Mouse (Mus musculus) hindbrain, embryonic 12.5 days (tissue): ENCODE data around the gene Pigs. TPM values are rescaled to one million over a fixed set of nuclear protein-coding genes. Genes with fewer than 3 reads are reported as not detected.

ENCODE experiments used
- ATAC-seq: fragments of 200-750 bp; cut with Nextera tagmentation; 2 replicates; pipeline ENCODE4 v1.8.0; 2017; ENCODE audit warnings: moderate TSS enrichment; ENCODE audit not compliant: low FRiP score
- H3K27ac ChIP-seq: fragments of 300-500 bp; sonication (generic); 2 replicates; pipeline ENCODE4 v1.5.1; 2016; ENCODE audit warnings: mild to moderate bottlenecking
- H3K27me3 ChIP-seq: fragments of 300-500 bp; sonication (generic); 2 replicates; pipeline ENCODE4 v1.6.1; 2016; ENCODE audit warnings: mild to moderate bottlenecking
- H3K36me3 ChIP-seq: fragments of 300-500 bp; sonication (generic); 2 replicates; pipeline ENCODE4 v1.6.1; 2016; ENCODE audit warnings: mild to moderate bottlenecking
- H3K4me1 ChIP-seq: fragments of 300-500 bp; sonication (generic); 2 replicates; pipeline ENCODE4 v1.6.1; 2016
- H3K4me2 ChIP-seq: fragments of 300-500 bp; sonication (generic); replicated peaks from 2 replicates; pipeline ENCODE4 v1.6.1; 2016; ENCODE audit warnings: mild to moderate bottlenecking
- H3K4me3 ChIP-seq: fragments of 300-500 bp; sonication (generic); 2 replicates; pipeline ENCODE4 v1.5.1; 2016; ENCODE audit warnings: mild to moderate bottlenecking
- H3K9ac ChIP-seq: fragments of 300-500 bp; sonication (generic); 2 replicates; pipeline ENCODE4 v1.6.1; 2016; ENCODE audit warnings: mild to moderate bottlenecking, moderate library complexity
- H3K9me3 ChIP-seq: fragments of 300-500 bp; sonication (generic); replicated peaks from 2 replicates; pipeline ENCODE4 v1.6.1; 2016; ENCODE audit warnings: mild to moderate bottlenecking
- WGBS: fragments of 180-500 bp; shearing (Covaris S2); methylation state at CpG from one replicate; pipeline ENCODE4 v1.1.7; 2016; 5-methylcytosine and 5-hydroxymethylcytosine counted together
- polyA plus RNA-seq: library from polyadenylated mRNA; unstranded; fragments of >200 nt; fragmentation: Nextera tagmentation; extraction: Ambion mirVana; gene quantifications from 2 replicates; pipeline ENCODE4 v1.2.1, GENCODE M21; 2016

The Pigs gene
- polyA plus RNA-seq, 1 experiment from 2014 or later = 76.9 TPM

DNA sequence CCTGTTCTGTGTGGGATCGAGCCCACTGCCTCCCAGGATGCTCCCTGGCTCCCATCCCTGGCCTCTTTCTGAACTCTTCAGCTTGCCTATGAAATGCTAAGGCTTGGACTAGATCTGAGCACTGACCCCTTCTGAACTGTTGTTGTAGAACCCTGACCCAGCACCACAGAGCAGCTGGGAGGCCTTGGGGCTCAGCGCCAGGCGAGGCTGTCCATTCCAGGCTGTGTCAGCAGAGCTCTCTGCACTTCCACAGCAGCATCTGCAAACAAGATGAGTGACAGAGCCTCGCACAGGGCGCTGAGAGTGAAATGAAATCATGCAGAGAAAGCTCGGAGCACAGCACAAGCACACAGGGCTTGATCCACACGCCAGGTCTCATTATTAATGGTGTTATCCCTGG is 44.4 kb downstream of the Pigs start:
- Histone ChIP-seq H3K36me3 (no peaks in the 10 kb centered on the region), H3K9me3 (no peaks in the 10 kb centered on the region), H3K4me1 (peaks cover 6% of the 10 kb centered on the region), H3K4me2 (no peak overlapping the region), H3K9ac (no peak overlapping the region), H3K27ac (no peak overlapping the region), H3K4me3 (no peak overlapping the region), H3K27me3 (no peaks in the 10 kb centered on the region)
- WGBS = 47% methylated on average over 7 of the region's 7 CpGs
- no peak for ATAC-seq

DNA sequence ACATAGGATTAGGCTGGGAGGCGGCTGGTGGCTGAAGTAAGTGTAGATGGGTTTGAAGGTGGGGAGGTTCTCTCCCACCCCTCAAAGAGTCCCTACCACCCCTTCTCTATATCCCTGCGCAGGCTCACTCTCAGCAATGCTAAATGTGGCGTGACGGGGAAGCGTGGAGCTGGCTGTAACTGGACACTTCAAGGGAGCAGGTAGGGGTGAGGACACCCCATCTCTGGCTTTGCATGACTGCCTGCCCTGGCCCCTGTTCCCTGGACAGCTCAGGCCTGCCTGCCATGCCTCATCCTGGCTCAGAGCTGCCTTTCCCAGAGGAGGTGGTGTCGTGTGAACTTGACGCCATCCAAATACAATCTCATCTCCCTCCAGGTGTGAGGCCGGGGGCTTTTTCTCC is 45.9 kb downstream of the Pigs start:
- peaks cover 6% of the 10 kb centered on the region for H3K4me1 ChIP-seq

DNA sequence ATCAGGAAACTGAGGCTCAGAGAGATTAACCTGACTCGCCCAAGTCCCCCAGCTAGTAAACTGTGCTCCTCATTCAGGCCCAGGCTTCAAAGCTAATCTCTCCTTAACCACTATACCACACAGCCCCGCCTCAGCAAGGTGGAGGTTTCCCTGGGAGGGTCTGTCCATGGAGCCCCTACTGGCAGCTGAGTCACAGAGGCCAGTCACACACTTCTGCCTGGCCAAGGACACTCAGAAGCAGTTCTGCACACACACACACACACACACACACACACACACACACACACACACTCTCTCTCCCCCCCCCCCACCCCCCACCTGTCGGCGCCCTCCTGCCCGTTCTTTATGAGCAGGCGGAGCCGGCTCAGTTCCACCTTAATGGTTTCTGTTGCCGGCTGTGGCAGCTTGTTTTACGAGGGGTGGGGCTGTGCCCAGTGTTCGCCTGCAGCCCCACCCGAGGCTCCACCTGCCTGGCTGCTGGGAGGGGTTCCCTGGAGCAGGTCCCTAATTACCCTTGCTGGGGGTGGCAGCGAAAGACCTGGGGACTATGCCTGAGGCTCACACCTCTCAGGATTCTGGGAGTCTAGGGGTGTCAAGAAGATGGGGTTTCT is 49.4 kb downstream of the Pigs start:
- no peak overlapping the region for H3K27ac ChIP-seq
- no peak overlapping the region for H3K4me2 ChIP-seq
- H3K36me3 ChIP-seq = no peaks in the 10 kb centered on the region
- WGBS = 56% methylated on average over 12 of the region's 12 CpGs
- no peak for ATAC-seq
- no peak overlapping the region for H3K4me3 ChIP-seq
- no peak overlapping the region for H3K9ac ChIP-seq
- H3K4me1 ChIP-seq = peaks cover 6% of the 10 kb centered on the region
- H3K9me3 ChIP-seq = no peaks in the 10 kb centered on the region
- H3K27me3 ChIP-seq = no peaks in the 10 kb centered on the region

More for the DNA sequence above, 45.9 kb downstream of the Pigs start:
- ATAC-seq = no peak
- 73% methylated on average over 8 of the region's 8 CpGs for WGBS
- Histone ChIP-seq H3K36me3 (no peaks in the 10 kb centered on the region), H3K27ac (no peak overlapping the region), H3K9me3 (no peaks in the 10 kb centered on the region), H3K4me2 (no peak overlapping the region), H3K27me3 (no peaks in the 10 kb centered on the region), H3K4me3 (no peak overlapping the region), H3K9ac (no peak overlapping the region)

DNA sequence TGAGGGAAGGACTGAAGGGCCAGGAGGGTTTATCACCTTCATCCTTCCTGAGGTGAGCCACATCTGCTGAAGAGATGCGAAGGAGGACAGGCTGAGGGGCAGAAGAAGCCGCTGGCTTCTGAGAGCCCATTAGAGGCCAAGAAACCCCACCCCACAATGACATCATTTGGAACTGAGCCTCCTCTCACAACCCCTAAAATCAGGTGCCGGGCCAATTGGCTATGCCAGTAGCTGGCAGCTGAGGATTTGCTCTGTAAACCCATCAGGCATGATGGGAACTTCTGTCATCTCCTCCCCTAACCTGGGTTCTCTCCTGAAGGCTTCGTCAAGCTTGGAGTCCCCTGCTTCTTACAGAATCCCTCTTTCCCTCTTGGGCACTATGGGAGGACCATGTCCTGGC is 52.1 kb downstream of the Pigs start:
- Histone ChIP-seq H3K4me3 (no peak overlapping the region), H3K9me3 (no peaks in the 10 kb centered on the region), H3K4me1 (peaks cover 5% of the 10 kb centered on the region; the same call in 1 of the 2 replicates), H3K9ac (no peak overlapping the region), H3K27me3 (no peaks in the 10 kb centered on the region), H3K36me3 (no peaks in the 10 kb centered on the region), H3K4me2 (no peak overlapping the region), H3K27ac (no peak overlapping the region)
- 82% methylated on average over 4 of the region's 4 CpGs for WGBS
- ATAC-seq = no peak

DNA sequence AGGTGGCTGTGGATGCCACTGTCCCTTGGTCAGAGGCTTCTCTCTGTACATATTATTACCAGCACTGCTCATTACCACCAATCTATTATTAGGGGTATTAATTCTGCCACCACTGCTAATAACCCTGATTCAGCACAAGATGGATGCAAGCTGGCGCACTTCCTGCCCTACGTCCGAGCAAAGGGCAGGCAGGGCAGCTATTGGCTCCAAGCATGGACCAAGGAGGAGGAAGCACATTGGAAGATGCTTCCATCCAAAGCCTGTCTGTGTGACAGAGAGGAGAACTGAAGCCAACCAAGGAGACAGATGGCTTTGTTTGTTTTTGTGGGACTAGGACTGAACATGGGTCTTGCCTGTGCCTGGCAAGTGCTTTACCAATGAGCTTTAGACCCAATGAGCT is 52.8 kb downstream of the Pigs start:
- no peaks in the 10 kb centered on the region for H3K27me3 ChIP-seq
- H3K4me1 ChIP-seq = peaks cover 5% of the 10 kb centered on the region; the same call in 1 of the 2 replicates
- WGBS = 89% methylated on average over 3 of the region's 3 CpGs
- H3K27ac ChIP-seq = no peak overlapping the region
- ATAC-seq = no peak
- no peak overlapping the region for H3K9ac ChIP-seq
- H3K4me3 ChIP-seq = no peak overlapping the region
- H3K9me3 ChIP-seq = no peaks in the 10 kb centered on the region
- H3K36me3 ChIP-seq = no peaks in the 10 kb centered on the region
- no peak overlapping the region for H3K4me2 ChIP-seq

DNA sequence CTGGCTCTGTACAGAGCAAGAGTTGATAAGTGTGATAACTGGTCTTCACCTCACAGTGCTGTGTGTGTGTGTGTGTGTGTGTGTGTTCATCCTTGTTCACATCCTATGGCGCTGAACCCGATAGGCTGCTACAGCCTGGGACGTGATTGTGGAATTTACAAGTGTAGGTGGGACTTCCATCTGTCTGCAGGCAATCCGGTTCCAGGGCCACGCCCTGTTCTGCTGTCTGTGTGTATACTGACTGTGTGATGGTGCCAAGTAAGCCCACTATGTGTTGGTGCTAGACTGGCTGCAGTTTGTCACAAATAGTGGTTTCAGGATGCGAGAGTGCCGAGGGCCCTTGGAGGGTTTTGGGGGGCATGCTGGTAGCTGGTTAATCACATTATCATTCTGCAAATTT is 54.1 kb downstream of the Pigs start:
- no peak for ATAC-seq
- H3K27me3 ChIP-seq = no peaks in the 10 kb centered on the region; the same call in 1 of the 2 replicates
- H3K27ac ChIP-seq = no peak overlapping the region
- no peak overlapping the region for H3K4me2 ChIP-seq
- H3K4me3 ChIP-seq = no peak overlapping the region
- peaks cover 5% of the 10 kb centered on the region; the same call in 1 of the 2 replicates for H3K4me1 ChIP-seq
- no peak overlapping the region for H3K9ac ChIP-seq
- no peaks in the 10 kb centered on the region for H3K9me3 ChIP-seq
- 82% methylated on average over 7 of the region's 7 CpGs for whole genome bisulfite sequencing
- H3K36me3 ChIP-seq = no peaks in the 10 kb centered on the region

DNA sequence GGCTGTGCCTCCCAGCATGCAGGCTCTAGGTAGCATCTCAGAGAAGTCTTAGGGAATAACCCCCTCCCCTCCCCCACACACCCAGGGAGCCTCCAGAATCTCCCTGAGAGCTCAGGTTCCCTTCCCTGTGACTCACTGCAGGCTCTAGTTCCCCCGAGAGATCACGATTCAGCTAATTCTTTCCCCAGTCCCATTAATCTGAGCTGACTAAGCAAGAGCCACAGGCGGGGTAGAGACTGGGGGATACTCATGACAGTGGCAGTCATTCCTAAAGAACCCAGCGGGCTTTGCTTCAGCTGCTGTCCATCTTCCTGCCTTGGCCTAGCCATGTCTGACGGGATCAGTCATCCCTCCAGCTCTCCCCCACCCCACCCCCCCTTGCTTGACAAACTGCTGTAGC is 54.5 kb downstream of the Pigs start:
- ATAC-seq = no peak
- Histone ChIP-seq H3K4me1 (peaks cover 5% of the 10 kb centered on the region; the same call in 1 of the 2 replicates), H3K4me3 (no peak overlapping the region), H3K9me3 (no peaks in the 10 kb centered on the region), H3K27me3 (no peaks in the 10 kb centered on the region; the same call in 1 of the 2 replicates), H3K9ac (no peak overlapping the region), H3K4me2 (no peak overlapping the region), H3K27ac (no peak overlapping the region), H3K36me3 (no peaks in the 10 kb centered on the region)
- 39% methylated on average over 5 of the region's 5 CpGs for WGBS

GRCm38 (mm10) chr11:78385776-78386175 is 57.6 kb downstream of the Pigs start:
- no peak for ATAC-seq
- H3K9me3 ChIP-seq = no peaks in the 10 kb centered on the region
- H3K4me1 ChIP-seq = peaks cover 5% of the 10 kb centered on the region; the same call in 1 of the 2 replicates
- WGBS = 89% methylated on average over 10 of the region's 10 CpGs
- H3K36me3 ChIP-seq = no peaks in the 10 kb centered on the region
- H3K27ac ChIP-seq = no peak overlapping the region
- no peak overlapping the region for H3K4me3 ChIP-seq
- H3K9ac ChIP-seq = no peak overlapping the region
- H3K27me3 ChIP-seq = no peaks in the 10 kb centered on the region; the same call in 1 of the 2 replicates
- H3K4me2 ChIP-seq = no peak overlapping the region

GRCm38 (mm10) chr11:78386508-78387043 is 58.4 kb downstream of the Pigs start, which contains the start of gene Foxn1:
TSS of gene Foxn1 (minus strand) at chr11:78386558.
- WGBS = 83% methylated on average over 14 of the region's 14 CpGs
- H3K4me1 ChIP-seq = peaks cover 5% of the 10 kb centered on the region; the same call in 1 of the 2 replicates
- no peak within 1 kb of the TSS for H3K4me3 ChIP-seq
- H3K9ac ChIP-seq = no peak within 1 kb of the TSS
- H3K9me3 ChIP-seq = no peaks in the 10 kb centered on the region
- H3K27me3 ChIP-seq = no peaks in the 10 kb centered on the region; the same call in 1 of the 2 replicates
- no peak within 1 kb of the TSS for H3K4me2 ChIP-seq
- no peak within 1 kb of the TSS for H3K27ac ChIP-seq
- no peaks in the 10 kb centered on the region for H3K36me3 ChIP-seq
- no peak for ATAC-seq

Other genes with a start within 250 kb of the Pigs start
- 31.5 and 31.8 TPM in 2 replicates for gene Eral1, start 248.0 kb upstream of the Pigs start, polyA plus RNA-seq
- 24.3 and 28.0 TPM in 2 replicates for gene Fam222b, start 233.8 kb upstream of the Pigs start, polyA plus RNA-seq
- gene Traf4, start 162.8 kb upstream of the Pigs start, polyA plus RNA-seq = 149 and 152 TPM in 2 replicates
- 10.7 and 12.9 TPM in 2 replicates for gene Nek8, start 151.7 kb upstream of the Pigs start, polyA plus RNA-seq
- gene Tlcd1, start 151.7 kb upstream of the Pigs start, polyA plus RNA-seq = 9.4 and 10.2 TPM in 2 replicates
- gene Rpl23a, start 144.8 kb upstream of the Pigs start, polyA plus RNA-seq = 894 and 983 TPM in 2 replicates
- 75.2 and 81.0 TPM in 2 replicates for gene Rab34, start 140.0 kb upstream of the Pigs start, polyA plus RNA-seq
- gene Proca1, start 135.0 kb upstream of the Pigs start, polyA plus RNA-seq = 2.8 and 3.0 TPM in 2 replicates
- 55.2 and 58.0 TPM in 2 replicates for gene Sdf2, start 82.7 kb upstream of the Pigs start, polyA plus RNA-seq
- gene Supt6, start 82.4 kb upstream of the Pigs start, polyA plus RNA-seq = 39.9 and 44.1 TPM in 2 replicates
- gene 2610507B11Rik, start 66.7 kb upstream of the Pigs start, polyA plus RNA-seq = 80.4 and 80.7 TPM in 2 replicates
- gene BC030499, start 37.6 kb upstream of the Pigs start, polyA plus RNA-seq = 0.34 and 0.51 TPM in 2 replicates
- 29.4 and 35.9 TPM in 2 replicates for gene Spag5, start 26.9 kb upstream of the Pigs start, polyA plus RNA-seq
- 16.8 and 20.1 TPM in 2 replicates for gene Aldoc, start 5.4 kb upstream of the Pigs start, polyA plus RNA-seq
- gene Unc119, start 15.1 kb downstream of the Pigs start, polyA plus RNA-seq = 86.0 and 92.7 TPM in 2 replicates
- gene Foxn1, start 58.1 kb downstream of the Pigs start, polyA plus RNA-seq = not detected in 2 replicates
- gene Slc13a2, start 93.8 kb downstream of the Pigs start, polyA plus RNA-seq = not detected in 2 replicates
- 17.5 and 17.9 TPM in 2 replicates for gene Slc46a1, start 137.3 kb downstream of the Pigs start, polyA plus RNA-seq
- gene Sarm1, start 169.3 kb downstream of the Pigs start, polyA plus RNA-seq = 33.7 and 35.7 TPM in 2 replicates
- gene Vtn, start 170.7 kb downstream of the Pigs start, polyA plus RNA-seq = 118 and 156 TPM in 2 replicates
- gene Sebox, start 175.0 kb downstream of the Pigs start, polyA plus RNA-seq = not detected in 2 replicates
- 75.2 and 81.1 TPM in 2 replicates for gene Tmem199, start 183.8 kb downstream of the Pigs start, polyA plus RNA-seq
- 166 and 176 TPM in 2 replicates for gene Poldip2, start 183.8 kb downstream of the Pigs start, polyA plus RNA-seq
- gene Tnfaip1, start 207.9 kb downstream of the Pigs start, polyA plus RNA-seq = 59.8 and 61.4 TPM in 2 replicates
- gene Ift20, start 207.9 kb downstream of the Pigs start, polyA plus RNA-seq = 108 and 127 TPM in 2 replicates
- 44.2 and 47.3 TPM in 2 replicates for gene Tmem97, start 222.4 kb downstream of the Pigs start, polyA plus RNA-seq